Mouse (Mus musculus) limb, embryonic 13.5 days (tissue): ENCODE data around the gene F5. TPM values are rescaled to one million over a fixed set of nuclear protein-coding genes. Genes with fewer than 3 reads are reported as not detected.

Source experiments
- ATAC-seq: fragments of 200-750 bp; cut with Nextera tagmentation; 2 replicates; pipeline ENCODE4 v1.8.0; 2017; ENCODE audit warnings: low read depth, moderate number of reproducible peaks, moderate TSS enrichment; ENCODE audit not compliant: low FRiP score
- H3K27ac ChIP-seq: fragments of 300-500 bp; sonication (generic); 2 replicates; pipeline ENCODE4 v1.5.1; 2015; ENCODE audit warnings: inconsistent platforms, mild to moderate bottlenecking, moderate library complexity
- H3K27me3 ChIP-seq: fragments of 300-500 bp; sonication (generic); 2 replicates; pipeline ENCODE4 v1.6.1; 2015; ENCODE audit warnings: mild to moderate bottlenecking, inconsistent platforms
- H3K36me3 ChIP-seq: fragments of 300-500 bp; sonication (generic); 2 replicates; pipeline ENCODE4 v1.6.1; 2015; ENCODE audit warnings: inconsistent platforms, mild to moderate bottlenecking, moderate library complexity
- H3K4me1 ChIP-seq: fragments of 300-500 bp; sonication (generic); 2 replicates; pipeline ENCODE4 v1.6.1; 2015; ENCODE audit warnings: inconsistent platforms
- H3K4me2 ChIP-seq: fragments of 300-500 bp; sonication (generic); replicated peaks from 2 replicates; pipeline ENCODE4 v1.6.1; 2015; ENCODE audit warnings: inconsistent platforms, mild to moderate bottlenecking, moderate library complexity
- H3K4me3 ChIP-seq: fragments of 300-500 bp; sonication (generic); 2 replicates; pipeline ENCODE4 v1.5.1; 2015; ENCODE audit warnings: moderate library complexity, mild to moderate bottlenecking, inconsistent platforms
- H3K9ac ChIP-seq: fragments of 300-500 bp; sonication (generic); 2 replicates; pipeline ENCODE4 v1.6.1; 2015; ENCODE audit warnings: mild to moderate bottlenecking, inconsistent platforms
- H3K9me3 ChIP-seq: fragments of 300-500 bp; sonication (generic); 2 replicates; pipeline ENCODE4 v1.6.1; 2016; ENCODE audit warnings: inconsistent platforms
- WGBS: fragments of 180-500 bp; shearing (Covaris S2); methylation state at CpG from one replicate; pipeline ENCODE4 v1.1.7; 2015; 5-methylcytosine and 5-hydroxymethylcytosine counted together
- polyA plus RNA-seq: library from polyadenylated mRNA; unstranded; fragments of >200 nt; fragmentation: Nextera tagmentation; extraction: Ambion mirVana; gene quantifications from 2 replicates; pipeline ENCODE4 v1.2.1, GENCODE M21; 2015

The F5 gene
- polyA plus RNA-seq, 1 experiment from 2014 or later: 0.09 TPM

GRCm38 (mm10) chr1:164132609-164133008, 19.0 kb upstream of the F5 start:
- no peaks in the 10 kb centered on the region for H3K9me3 ChIP-seq
- WGBS: 91% methylated on average over 1 of the region's 1 CpGs
- no peak for ATAC-seq
- H3K9ac ChIP-seq: no peak overlapping the region
- no peaks in the 10 kb centered on the region for H3K27me3 ChIP-seq
- no peak overlapping the region for H3K4me2 ChIP-seq
- H3K36me3 ChIP-seq: no peaks in the 10 kb centered on the region
- no peaks in the 10 kb centered on the region for H3K4me1 ChIP-seq
- H3K27ac ChIP-seq: no peak overlapping the region
- H3K4me3 ChIP-seq: no peak overlapping the region

GRCm38 (mm10) chr1:164134101-164134500, 17.5 kb upstream of the F5 start:
- ATAC-seq: no peak
- H3K27me3 ChIP-seq: no peaks in the 10 kb centered on the region
- 84% methylated on average over 6 of the region's 6 CpGs for WGBS
- H3K36me3 ChIP-seq: no peaks in the 10 kb centered on the region
- no peak overlapping the region for H3K27ac ChIP-seq
- no peaks in the 10 kb centered on the region for H3K4me1 ChIP-seq
- H3K4me3 ChIP-seq: no peak overlapping the region
- no peaks in the 10 kb centered on the region for H3K9me3 ChIP-seq
- no peak overlapping the region for H3K9ac ChIP-seq
- H3K4me2 ChIP-seq: no peak overlapping the region

GRCm38 (mm10) chr1:164135360-164135759, 16.3 kb upstream of the F5 start:
- Histone ChIP-seq H3K4me3 (no peak overlapping the region), H3K27ac (no peak overlapping the region), H3K4me2 (no peak overlapping the region), H3K9ac (no peak overlapping the region), H3K4me1 (no peaks in the 10 kb centered on the region), H3K36me3 (no peaks in the 10 kb centered on the region), H3K9me3 (no peaks in the 10 kb centered on the region), H3K27me3 (no peaks in the 10 kb centered on the region)
- 74% methylated on average over 5 of the region's 5 CpGs for WGBS
- no peak for ATAC-seq

- ATAC-seq: no peak
- WGBS: 64% methylated on average over 11 of the region's 11 CpGs
- H3K27ac ChIP-seq: no peak overlapping the region
Observed at GRCm38 (mm10) chr1:164135960-164136359, 15.7 kb upstream of the F5 start.

GRCm38 (mm10) chr1:164136636-164137035, 15.0 kb upstream of the F5 start:
- H3K36me3 ChIP-seq: no peaks in the 10 kb centered on the region
- no peaks in the 10 kb centered on the region for H3K9me3 ChIP-seq
- ATAC-seq: no peak
- no peak overlapping the region for H3K4me3 ChIP-seq
- H3K4me2 ChIP-seq: no peak overlapping the region
- H3K4me1 ChIP-seq: no peaks in the 10 kb centered on the region
- H3K27ac ChIP-seq: no peak overlapping the region
- 76% methylated on average over 6 of the region's 6 CpGs for WGBS
- H3K9ac ChIP-seq: no peak overlapping the region
- no peaks in the 10 kb centered on the region for H3K27me3 ChIP-seq

More at GRCm38 (mm10) chr1:164135960-164136359, 15.7 kb upstream of the F5 start:
- no peak overlapping the region for H3K4me3 ChIP-seq
- no peaks in the 10 kb centered on the region for H3K36me3 ChIP-seq
- no peak overlapping the region for H3K9ac ChIP-seq
- no peak overlapping the region for H3K4me2 ChIP-seq
- no peaks in the 10 kb centered on the region for H3K4me1 ChIP-seq
- no peaks in the 10 kb centered on the region for H3K9me3 ChIP-seq
- no peaks in the 10 kb centered on the region for H3K27me3 ChIP-seq

- H3K27ac ChIP-seq: no peak overlapping the region
- no peaks in the 10 kb centered on the region for H3K9me3 ChIP-seq
- 8% methylated on average over 5 of the region's 5 CpGs for WGBS
- ATAC-seq: peak; percentile 87; the same call in 1 of the 2 replicates
- H3K36me3 ChIP-seq: no peaks in the 10 kb centered on the region
- peak overlapping the region; percentile 28; the same call in 1 of the 2 replicates for H3K4me2 ChIP-seq
- H3K9ac ChIP-seq: no peak overlapping the region
- H3K4me3 ChIP-seq: no peak overlapping the region
- no peaks in the 10 kb centered on the region for H3K4me1 ChIP-seq
- no peaks in the 10 kb centered on the region for H3K27me3 ChIP-seq
Observed at GRCm38 (mm10) chr1:164138365-164139130, 13.1 kb upstream of the F5 start.

- ATAC-seq: no peak
- WGBS: 78% methylated on average over 4 of the region's 4 CpGs
Observed at GRCm38 (mm10) chr1:164139464-164139863, 12.2 kb upstream of the F5 start.

GRCm38 (mm10) chr1:164149083-164149482, 2.6 kb upstream of the F5 start:
- peaks cover 7% of the 10 kb centered on the region for H3K4me1 ChIP-seq
- no peak overlapping the region for H3K9ac ChIP-seq
- no peaks in the 10 kb centered on the region for H3K36me3 ChIP-seq
- H3K27me3 ChIP-seq: peaks cover 6% of the 10 kb centered on the region; the same call in 1 of the 2 replicates
- H3K27ac ChIP-seq: no peak overlapping the region
- WGBS: 97% methylated on average over 7 of the region's 7 CpGs
- H3K4me2 ChIP-seq: no peak overlapping the region
- no peaks in the 10 kb centered on the region for H3K9me3 ChIP-seq
- no peak for ATAC-seq
- no peak overlapping the region for H3K4me3 ChIP-seq

More at GRCm38 (mm10) chr1:164139464-164139863, 12.2 kb upstream of the F5 start:
- no peak overlapping the region for H3K9ac ChIP-seq
- no peaks in the 10 kb centered on the region for H3K36me3 ChIP-seq
- H3K4me2 ChIP-seq: no peak overlapping the region
- H3K27me3 ChIP-seq: no peaks in the 10 kb centered on the region
- no peak overlapping the region for H3K4me3 ChIP-seq
- H3K9me3 ChIP-seq: no peaks in the 10 kb centered on the region
- H3K4me1 ChIP-seq: no peaks in the 10 kb centered on the region
- H3K27ac ChIP-seq: no peak overlapping the region

- Histone ChIP-seq H3K9me3 (no peaks in the 10 kb centered on the region), H3K4me1 (peaks cover 7% of the 10 kb centered on the region), H3K4me2 (no peak overlapping the region), H3K27ac (no peak overlapping the region), H3K4me3 (no peak overlapping the region), H3K9ac (no peak overlapping the region), H3K27me3 (peaks cover 6% of the 10 kb centered on the region; the same call in 1 of the 2 replicates), H3K36me3 (no peaks in the 10 kb centered on the region)
- ATAC-seq: no peak
- WGBS: 82% methylated on average over 5 of the region's 5 CpGs
Observed at GRCm38 (mm10) chr1:164152836-164153235, 1.2 kb downstream of the F5 start.

GRCm38 (mm10) chr1:164154983-164155382, 3.3 kb downstream of the F5 start:
- no peak for ATAC-seq
- no peak overlapping the region for H3K4me3 ChIP-seq
- WGBS: 76% methylated on average over 3 of the region's 3 CpGs

GRCm38 (mm10) chr1:164158571-164158970, 6.9 kb downstream of the F5 start:
- no peak for ATAC-seq
- Histone ChIP-seq H3K27ac (no peak overlapping the region), H3K36me3 (no peaks in the 10 kb centered on the region), H3K27me3 (no peaks in the 10 kb centered on the region), H3K4me2 (no peak overlapping the region), H3K4me3 (no peak overlapping the region), H3K9ac (no peak overlapping the region), H3K4me1 (no peaks in the 10 kb centered on the region), H3K9me3 (no peaks in the 10 kb centered on the region)
- WGBS: 52% methylated on average over 4 of the region's 4 CpGs

More at GRCm38 (mm10) chr1:164154983-164155382, 3.3 kb downstream of the F5 start:
- Histone ChIP-seq H3K27me3 (peaks cover 6% of the 10 kb centered on the region; the same call in 1 of the 2 replicates), H3K9me3 (no peaks in the 10 kb centered on the region), H3K9ac (no peak overlapping the region), H3K27ac (no peak overlapping the region), H3K36me3 (no peaks in the 10 kb centered on the region), H3K4me1 (peaks cover 7% of the 10 kb centered on the region), H3K4me2 (no peak overlapping the region)

GRCm38 (mm10) chr1:164159781-164160180, 8.1 kb downstream of the F5 start:
- whole genome bisulfite sequencing: 88% methylated on average over 2 of the region's 2 CpGs
- Histone ChIP-seq H3K36me3 (no peaks in the 10 kb centered on the region), H3K9ac (no peak overlapping the region), H3K27ac (no peak overlapping the region), H3K4me1 (no peaks in the 10 kb centered on the region), H3K4me3 (no peak overlapping the region), H3K27me3 (no peaks in the 10 kb centered on the region), H3K4me2 (no peak overlapping the region), H3K9me3 (no peaks in the 10 kb centered on the region)
- ATAC-seq: no peak

- Histone ChIP-seq H3K4me2 (no peak overlapping the region), H3K36me3 (no peaks in the 10 kb centered on the region), H3K4me1 (no peaks in the 10 kb centered on the region), H3K27me3 (no peaks in the 10 kb centered on the region), H3K27ac (no peak overlapping the region), H3K9ac (no peak overlapping the region), H3K4me3 (no peak overlapping the region), H3K9me3 (no peaks in the 10 kb centered on the region)
- WGBS: 86% methylated on average over 5 of the region's 5 CpGs
- ATAC-seq: no peak
Observed at GRCm38 (mm10) chr1:164162745-164163144, 11.1 kb downstream of the F5 start.
